Mouse (Mus musculus) spleen, adult 18-20 months (tissue): ENCODE data around the gene Cbr4.

Experiments
- DNase-seq, 2 experiments: peaks; one replicate each; pipeline ENCODE4 v3.0.0; 2022; ENCODE audit warnings: mixed read lengths in 2 of 2

Gene Cbr4

DNA sequence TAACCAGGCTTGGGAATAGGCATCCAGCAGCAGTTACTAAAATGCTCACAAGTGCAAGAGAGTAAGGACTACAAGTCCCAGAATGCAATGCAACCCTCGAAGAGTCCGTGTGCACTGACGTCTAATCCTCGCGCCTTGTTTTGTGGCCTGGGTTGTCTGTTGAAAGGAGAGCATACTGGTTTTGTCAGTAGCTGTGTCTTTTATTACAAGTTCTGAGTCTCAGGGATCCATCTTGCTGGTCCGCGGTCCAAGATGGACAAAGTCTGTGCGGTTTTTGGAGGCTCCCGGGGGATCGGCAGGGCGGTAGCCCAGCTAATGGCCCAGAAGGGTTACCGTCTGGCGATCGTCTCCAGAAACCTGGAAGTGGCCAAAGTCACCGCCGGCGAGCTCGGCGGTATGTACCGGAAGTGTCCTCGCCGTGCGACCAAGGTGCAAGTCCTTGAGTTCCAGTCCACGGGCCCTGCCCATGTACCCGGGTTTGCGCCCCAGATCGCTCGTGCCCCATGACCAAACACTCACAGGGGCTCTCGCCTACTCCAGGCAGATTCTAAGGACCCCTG is at the start of gene Cbr4:
Gene Cbr4 (plus strand): TSS at position 138 of the 560 bp plus-strand sequence.
- peak; percentile 65 to 78 for DNase-seq

DNA sequence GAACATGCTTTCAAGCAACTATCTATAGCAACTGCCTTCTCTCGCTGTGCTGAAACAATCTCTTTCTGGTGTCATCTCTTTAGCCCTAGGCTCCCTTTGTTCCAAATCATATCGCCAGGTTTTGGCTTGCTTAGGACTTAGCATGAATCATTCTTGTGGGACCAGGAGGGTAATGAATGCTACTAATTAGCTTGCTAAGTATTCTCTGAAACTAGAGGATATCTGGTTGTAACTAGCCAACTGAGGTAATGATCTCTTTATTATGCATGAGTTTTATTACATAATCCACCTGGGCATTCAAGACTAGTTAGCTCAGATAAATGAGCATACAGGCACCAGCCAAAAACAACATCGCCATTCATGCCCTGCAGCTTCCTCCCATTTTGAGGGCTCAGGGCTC is 44.5 kb upstream of the Cbr4 start:
- no peak for DNase-seq

DNA sequence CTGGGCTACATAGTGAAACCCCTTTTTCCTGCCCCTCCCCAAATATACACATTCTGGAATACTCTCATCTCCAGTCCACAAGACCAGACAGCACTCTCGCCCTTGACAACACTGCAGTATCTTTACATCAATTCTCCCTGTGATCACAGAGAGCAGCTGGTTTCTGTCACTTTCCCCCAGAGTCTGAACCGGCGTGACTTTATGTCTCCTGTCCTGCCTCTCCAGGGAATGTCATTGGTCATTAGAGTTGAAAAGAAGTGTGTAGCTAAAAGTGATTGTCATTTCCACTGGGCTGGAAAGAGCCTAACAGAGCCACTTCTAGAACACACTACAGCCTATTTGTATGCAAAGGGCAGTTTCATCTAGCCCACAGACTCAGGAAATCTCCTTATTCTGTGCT is 43.2 kb upstream of the Cbr4 start:
- no peak for DNase-seq

DNA sequence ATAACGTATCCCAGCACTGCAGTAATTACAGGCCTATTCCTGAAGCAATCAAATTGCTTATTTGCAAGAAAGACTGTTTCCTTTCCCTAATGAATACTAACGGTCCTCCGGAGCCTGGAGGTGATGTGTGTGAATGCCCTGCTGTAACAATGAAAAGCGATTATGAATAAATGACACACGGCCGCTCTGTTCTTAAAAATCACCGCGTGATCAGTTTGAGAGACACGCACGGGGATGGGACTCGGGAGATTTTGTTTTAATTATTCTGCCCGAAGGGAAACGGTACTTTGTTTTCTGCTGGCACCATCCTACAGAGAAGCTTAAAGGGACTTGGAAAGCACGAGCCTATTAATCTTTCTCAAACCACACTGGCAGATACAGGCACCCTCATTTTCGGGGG is 41.2 kb upstream of the Cbr4 start:
- no peak for DNase-seq

DNA sequence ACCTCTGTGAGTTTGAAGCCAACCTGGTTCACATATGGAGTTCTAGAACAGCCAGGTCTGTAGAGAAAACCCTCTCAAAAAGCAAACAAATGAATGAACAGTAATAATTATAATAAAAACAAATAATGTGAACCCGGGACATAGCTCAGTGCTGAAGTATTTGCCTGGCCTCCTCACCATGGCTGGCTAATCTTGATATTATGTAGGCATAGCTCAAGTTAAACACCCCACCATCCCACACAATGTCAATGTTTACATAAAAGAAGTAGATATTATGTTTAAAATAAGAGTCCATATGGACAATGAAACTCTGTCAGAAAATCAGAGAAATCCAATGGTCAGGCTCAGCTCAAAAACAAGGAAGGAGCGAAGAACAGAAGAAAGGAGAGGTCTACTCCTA is 39.4 kb upstream of the Cbr4 start:
- DNase-seq: no peak

DNA sequence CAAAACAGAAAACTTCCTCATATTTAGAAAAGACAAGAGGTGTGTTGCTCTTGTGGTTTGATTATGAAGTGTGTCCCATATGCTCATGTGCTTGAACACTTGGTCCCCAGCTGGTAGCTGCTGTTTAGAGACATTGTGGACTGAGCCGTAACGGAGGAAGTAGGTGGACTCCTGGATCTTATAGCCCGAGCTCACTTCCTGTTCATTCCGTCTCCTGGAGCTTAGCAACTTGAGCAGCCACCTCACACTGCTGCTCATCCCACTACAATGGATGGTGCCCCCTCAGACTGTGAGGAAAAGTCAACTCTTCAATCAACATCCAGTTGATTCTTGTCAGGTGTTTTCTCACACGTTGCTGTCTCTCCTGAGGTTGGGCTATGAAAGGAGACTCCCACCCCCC is 38.7 kb upstream of the Cbr4 start:
- no peak for DNase-seq

DNA sequence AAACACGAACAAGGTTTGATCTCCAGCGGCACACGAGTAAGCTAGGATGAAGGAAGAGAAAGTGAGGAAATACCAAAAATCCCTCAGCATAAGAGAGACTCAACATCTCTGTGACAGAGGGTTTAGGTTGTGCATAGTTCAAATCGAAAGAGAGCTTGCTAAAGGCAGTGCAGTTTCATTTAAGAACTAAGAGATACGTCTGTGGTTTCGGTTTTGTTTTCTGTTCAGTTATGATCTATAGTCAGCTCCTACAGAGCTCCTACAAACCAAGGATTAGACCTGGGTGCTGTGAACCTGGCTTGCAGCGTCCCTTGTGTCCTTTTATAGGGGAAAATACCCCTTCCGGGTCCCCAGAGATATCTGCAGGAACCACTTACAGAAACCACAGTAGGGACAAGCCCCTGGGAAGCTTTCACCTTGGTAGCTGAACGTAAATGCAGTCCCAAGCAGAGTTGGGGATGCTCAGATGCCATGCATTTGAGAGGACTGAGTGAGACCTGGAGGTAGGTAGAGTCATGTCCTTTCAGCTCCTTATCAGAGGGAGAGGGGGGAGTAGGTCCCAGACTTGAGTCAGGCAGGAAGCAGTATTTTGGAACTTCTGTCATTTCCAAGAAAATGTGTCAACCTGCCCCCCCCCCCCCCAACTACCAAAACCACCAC is 36.5 kb upstream of the Cbr4 start:
- peak in 1 of 2 experiments; percentile 7 for DNase-seq

DNA sequence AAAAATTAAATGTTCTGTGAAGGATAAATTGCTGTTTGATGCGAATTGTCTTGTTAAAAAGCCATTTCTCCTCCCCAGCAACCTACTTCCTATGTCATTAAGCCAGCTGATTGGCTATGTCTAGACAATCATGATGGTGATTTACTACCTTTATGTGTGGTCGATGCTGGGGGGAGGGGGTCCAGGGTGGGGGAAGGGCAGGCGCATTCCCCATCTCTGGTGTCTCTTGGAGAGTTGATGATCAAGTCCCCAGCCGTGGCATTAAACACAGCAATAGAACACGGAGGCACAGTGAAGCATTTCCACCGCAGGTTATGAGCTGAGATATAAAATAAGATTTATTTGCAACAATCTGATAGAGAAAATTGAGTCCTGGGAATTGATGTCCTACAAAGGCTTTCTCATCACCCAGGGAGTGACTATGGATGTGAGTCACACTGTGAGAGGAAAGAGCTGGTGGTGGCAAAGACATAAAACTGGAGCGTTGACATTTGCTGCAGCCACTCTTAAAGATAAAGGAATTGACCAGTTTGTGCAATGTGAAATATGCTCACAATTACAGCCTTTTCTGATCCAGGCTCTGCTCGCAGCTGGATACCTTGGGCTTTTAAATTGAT is 35.7 kb upstream of the Cbr4 start:
- no peak for DNase-seq

DNA sequence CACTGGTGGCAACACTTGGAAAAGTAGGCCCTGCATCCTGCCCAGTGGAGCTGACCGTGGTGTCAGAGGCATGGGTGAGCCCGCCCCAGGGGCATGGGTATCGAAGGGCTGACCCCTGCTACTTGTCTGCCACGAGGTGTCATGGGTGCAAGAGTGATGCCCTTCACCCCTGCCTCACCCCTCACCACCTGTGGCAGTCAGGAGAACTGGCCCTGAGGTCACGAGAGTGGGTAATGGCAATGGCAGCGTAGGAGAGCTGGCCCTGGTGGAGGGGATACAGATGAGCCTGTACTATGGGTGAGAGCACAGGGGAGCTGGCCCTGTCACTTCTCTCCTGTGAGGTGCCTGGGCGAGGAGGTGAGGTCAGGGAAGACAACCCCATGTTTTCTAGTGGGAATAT is 27.8 kb upstream of the Cbr4 start:
- DNase-seq: no peak

DNA sequence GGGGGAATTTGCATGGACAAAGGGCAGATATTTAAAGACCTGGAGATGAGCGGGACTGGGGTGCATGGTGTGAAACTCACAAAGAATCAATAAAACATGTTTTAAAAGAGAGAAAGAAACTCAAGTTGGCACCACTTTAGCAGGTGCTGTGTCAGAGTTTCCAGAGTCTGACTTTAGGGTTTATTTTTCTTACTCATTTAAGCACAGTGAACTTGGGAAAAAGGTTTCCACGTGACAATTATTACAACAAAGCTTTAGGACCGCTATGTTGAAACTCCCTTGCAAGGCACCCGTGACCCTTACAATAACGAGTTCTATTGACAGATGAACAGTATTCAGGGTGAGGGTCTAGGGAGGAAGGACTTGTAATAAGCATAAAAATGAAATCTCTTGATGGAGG is 25.3 kb upstream of the Cbr4 start:
- DNase-seq: no peak

DNA sequence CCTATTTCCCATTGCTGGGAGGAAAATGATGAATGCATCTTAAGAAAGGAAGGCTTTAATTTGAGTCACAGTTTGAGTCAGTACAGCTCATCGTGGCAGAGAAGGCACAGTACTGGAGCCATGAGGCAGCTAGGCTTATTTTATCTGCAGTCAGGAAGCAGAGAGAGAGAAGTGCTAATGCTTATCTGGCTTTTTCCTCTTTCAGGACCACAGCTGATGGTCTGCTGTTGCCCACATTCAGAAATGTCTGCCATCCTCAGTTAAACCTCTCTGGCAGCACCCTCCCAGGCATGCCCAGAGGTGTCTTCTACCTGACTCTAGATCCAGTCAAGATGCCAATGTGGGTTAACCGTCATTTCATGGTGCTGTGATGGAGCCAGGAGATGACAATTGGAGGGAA is 23.1 kb upstream of the Cbr4 start:
- DNase-seq: no peak

DNA sequence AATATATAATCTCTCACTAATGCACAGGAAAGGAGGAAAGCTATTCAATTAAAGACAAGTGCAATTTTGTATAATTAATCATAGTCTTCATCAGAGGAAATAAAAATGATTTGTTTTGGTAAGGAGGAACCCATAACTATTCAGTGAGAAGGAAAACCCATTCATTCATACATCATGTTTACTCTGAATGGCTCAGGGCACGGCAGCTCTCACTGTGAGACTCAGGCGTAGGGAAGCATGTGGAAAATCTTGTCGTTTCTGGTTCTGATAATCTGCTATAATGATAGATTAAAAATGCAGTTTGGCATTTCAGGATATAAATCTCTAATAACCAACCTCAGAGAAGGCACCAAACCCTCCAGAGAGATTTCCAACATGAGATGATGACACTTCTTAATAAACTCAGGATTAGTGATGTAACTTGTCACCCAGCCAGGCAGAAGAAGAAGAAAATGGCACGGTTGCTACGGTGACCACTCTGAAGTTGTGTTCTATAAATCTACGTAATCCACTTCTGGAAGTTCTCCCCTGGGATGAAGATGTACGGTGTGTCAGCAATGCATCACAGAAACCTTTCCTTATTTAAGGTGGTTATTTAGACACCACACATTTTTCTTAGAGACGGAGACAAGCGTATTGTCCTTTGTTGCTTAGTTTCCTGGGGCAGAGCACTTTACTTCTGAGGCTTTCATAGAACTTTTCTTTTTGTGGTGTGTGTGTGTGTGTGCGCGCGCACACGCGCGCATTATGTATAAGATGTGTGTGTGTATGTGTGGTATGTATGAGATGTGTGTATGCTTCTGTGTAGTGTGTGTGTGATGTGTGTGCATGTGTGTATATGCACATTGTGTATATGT is 20.6 kb upstream of the Cbr4 start:
- no peak for DNase-seq

DNA sequence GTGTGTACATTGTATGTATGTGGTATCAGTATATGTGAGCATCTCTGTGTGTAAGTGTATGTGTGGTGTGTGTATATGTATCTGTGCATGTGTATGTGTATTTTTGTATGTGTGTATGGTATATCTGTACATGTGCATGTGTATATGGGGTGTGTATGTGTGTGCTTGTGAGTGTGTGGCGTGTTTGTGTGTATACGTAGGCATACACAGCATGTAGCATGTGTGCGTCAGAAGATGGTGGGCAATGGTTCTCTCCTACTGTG is 20.1 kb upstream of the Cbr4 start:
- no peak for DNase-seq

DNA sequence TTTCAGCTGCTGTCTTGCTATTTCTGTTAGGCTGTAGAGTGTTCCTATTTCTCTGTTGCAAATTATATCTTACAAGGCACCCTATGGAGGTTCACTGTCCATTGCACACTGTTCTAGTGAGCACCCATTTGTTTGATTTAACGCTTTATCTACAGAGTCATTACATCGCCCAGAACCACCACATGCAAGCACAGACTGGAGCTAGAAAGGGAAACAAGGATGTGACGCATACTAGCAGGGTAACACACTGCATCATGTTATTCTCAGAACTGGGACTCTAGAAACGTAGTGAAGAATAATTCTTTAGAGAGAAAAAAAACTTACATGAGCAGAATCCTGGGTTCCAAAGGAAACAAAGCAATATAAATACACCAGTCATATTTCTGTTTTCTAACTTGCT is 17.3 kb upstream of the Cbr4 start:
- DNase-seq: no peak

DNA sequence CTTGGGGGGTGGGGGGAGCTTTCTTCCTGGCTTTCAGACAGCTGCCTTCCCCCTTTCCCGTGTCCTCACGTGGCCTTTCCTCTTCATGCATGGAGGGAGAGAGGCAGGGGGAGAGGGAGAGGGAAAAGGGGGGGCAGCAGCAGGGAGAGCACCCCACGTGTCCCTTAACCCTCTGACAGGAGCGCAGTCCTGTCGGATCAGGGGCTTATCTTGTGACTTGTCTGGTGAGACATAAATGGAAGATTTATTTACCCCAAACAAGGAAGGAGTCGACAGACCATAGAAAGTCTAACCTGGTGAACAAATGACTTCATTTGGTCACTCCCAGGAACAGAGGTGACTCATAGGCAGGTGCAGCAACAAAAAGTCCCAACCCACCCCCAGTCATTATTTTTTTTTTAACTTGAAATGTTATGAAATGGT is 12.3 kb upstream of the Cbr4 start:
- DNase-seq: no peak

DNA sequence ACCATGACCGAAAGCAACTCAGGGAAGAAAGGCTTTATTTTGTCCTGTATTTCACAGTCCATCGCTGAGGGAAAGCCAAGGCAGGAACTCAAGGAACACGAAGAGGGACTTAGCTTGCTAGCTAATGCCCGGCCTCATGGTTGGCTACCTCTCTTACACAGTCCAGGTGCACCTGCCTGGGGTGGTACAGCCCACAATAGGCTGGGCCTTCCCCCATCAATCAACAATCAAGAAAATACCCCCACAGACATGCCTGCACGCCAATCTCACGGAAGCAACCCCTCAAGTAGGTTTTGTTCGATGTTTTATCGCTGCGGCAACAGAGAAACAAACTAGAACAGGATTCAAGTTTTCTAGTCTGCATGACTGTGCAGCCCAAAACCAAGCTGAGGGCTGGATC is 11.4 kb upstream of the Cbr4 start:
- no peak for DNase-seq

DNA sequence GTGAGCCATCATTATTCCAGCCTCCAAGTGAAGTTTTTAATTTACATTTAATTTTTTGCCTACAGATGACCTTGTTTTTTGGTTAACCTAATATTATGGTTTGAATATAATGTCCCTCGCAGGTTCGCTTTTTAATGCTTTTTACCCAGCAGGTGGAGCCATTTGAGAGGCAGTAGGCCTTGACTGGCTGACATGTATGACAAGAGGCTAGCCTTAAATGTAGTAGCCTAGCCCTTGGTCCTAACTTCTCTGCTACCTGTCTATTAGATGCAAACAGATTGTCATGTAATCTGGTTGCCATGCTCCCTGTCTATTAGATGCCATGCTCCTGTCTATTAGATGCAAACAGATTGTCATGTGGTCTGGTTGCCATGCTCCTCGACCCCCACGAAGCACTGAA is 9.4 kb upstream of the Cbr4 start:
- no peak for DNase-seq

DNA sequence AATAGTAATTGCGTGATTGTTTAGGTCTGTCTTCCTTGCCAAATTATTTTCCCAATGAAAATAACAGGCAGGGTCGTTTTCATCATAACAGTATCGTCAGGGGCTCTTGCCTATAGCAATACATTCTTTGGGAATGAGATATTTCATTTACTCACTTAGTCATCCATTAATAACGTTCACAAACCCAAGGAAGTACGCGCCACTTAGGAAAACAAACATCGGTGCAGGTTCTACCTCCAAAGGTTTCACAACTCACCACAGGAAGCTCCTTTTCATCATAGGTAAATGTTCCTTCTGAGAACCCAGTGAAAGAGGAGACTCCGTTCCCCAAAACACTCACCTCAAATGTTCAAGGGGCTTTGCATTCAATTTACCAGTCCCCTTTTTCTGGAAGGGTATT is 8.7 kb upstream of the Cbr4 start:
- DNase-seq: no peak

DNA sequence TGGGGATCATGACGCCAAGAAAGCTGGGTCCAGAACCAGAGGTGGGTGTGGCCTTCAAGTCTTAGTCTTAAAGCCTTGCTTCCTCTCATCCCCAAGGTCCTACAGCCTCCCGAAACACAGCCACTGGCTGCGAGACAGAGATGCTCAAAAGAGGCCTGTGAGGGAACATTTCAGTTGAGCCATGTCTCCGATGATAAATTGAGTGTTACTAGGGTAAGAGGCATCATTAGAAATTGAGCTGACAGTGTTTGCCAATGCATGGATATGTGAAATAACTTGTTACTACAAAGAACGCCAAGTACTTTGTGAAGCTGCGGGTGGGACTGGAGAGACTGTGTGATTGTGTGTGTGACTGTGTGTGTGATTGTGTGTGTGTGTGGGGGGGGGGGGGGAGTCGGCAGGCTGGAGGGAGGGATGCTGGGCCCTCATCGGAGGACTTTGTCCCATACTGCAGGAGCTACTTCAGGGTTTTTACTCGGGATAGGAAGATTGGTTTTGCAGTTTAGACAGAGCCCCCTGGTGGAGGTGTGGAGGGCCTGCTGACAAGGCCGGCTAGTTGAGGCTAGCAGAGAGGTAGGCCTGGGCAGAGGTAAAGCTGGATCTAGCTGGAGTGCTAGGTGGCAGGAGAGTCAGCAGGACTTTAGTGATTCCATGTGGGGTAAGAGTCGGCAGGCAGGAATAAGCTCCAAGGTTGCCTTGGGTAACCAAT is 7.9 kb upstream of the Cbr4 start:
- peak; percentile 13 to 47 for DNase-seq

DNA sequence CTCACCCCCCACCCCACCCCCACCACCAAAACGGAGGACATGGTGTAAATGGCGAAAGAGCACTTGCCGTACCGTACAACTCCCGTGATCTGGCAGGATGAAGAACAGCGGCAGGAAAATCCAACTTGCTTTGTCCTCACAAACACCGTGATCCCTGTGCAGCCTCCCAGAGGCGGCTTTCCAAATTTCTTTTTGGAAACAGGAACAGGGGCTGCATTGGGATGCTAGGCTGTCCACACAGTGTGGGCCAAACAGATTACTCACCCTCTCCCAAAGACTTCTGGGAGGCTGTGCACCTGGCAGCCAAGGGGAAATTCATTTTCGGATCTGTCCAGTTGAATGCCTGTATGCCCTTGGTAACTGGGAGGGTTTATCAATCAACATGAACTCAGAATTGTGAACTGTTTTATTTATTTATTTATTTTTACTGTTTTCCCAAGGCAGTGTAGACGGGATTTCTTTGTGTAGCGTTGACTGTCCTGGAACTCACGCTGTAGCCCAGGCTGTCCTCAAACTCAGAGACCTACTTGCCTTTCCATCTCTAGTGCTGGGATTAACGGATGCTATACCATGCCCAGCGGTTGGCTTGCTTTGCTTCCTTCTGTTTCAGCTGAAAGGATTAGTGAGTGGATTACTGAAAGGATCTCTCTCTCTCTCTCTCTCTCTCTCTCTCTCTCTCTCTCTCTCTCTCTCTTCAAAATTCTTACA is 7.1 kb upstream of the Cbr4 start:
- DNase-seq: no peak

DNA sequence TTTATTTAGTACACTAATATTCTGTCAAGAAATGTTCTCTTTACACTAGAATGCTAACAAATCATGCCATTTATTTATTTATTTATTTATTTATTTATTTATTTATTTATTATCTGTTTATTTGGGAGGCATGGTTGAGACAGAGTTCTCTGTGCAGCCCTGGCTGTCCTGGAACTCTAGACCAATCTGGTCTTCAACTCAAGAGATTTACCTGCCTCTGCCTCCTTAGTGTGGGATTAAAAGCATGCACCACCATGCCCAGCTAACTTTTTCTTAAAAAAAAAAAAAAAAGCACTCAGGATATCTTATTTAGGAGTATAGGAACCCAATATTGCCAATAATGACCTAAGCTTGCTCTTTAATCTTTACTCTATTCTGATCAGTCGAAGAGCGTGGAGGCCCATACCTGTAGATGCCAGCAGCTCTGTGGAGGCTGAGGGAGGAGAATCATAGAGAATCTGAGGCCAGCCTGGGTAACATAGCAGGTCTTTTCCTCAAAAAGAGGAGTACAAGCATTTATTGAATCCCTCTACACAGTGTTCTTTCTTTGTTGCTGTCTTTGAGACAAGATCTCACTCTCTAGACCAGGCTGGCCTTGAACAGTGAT is 508 bp upstream of the Cbr4 start:
- DNase-seq: no peak

DNA sequence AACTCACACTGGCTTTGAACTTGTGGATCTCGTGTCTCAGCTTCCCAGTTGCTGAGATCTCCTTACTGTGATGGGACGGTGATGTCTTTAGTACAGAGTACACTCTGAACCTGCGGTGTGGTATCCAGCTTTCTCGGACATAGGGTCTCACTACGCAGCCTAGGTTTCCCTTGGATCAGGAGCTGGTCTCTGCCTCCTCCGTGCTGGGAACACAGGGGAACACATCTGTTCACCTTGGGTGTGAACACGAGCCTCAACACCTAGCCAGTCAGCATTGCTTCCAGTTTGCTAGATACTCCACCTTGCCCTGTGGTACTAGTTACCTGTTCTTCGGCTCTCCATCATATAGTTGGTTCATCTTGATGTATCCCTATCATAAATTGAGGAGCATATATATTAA is 1.1 kb downstream of the Cbr4 start:
- DNase-seq: no peak
